Mouse (Mus musculus): ENCODE measurements at regions not wholly inside any gene's neighbourhood (a gene's known extent, or its start where the extent isn't known, plus 50 kb on each side); places are given as distances from the start of the nearest gene placed in this dataset.

- ATAC-seq (ENCODE audit: low FRiP score, low read depth): no peak
- H3K9ac ChIP-seq (ENCODE audit: low read depth, low read length, severe bottlenecking): no peak overlapping the region
- no peaks in the 10 kb centered on the region for H3K9me3 ChIP-seq (ENCODE audit: control insufficient read depth, low read length)
- no peak for DNase-seq (ENCODE audit: low spot score)
- TF ChIP-seq POLR2A (IDR thresholded peaks at IDR 0.05; ENCODE audit: borderline replicate concordance, extremely low read depth, insufficient read depth, insufficient read length): no peak
- WGBS: 61% methylated on average over 5 of the region's 5 CpGs
- no peak overlapping the region for H3K27ac ChIP-seq (replicated peaks; ENCODE audit: low read depth, low read length)
- H3K27me3 ChIP-seq (ENCODE audit: control insufficient read depth, insufficient read depth, low read length): no peaks in the 10 kb centered on the region
- H3K36me3 ChIP-seq (ENCODE audit: control insufficient read depth, insufficient read depth, low read length): no peaks in the 10 kb centered on the region
- peaks cover 3% of the 10 kb centered on the region for H3K4me1 ChIP-seq (ENCODE audit: control insufficient read depth, insufficient read depth, low read length)
- no peak overlapping the region for H3K4me2 ChIP-seq (replicated peaks; ENCODE audit: low read depth, low read length, severe bottlenecking)
- H3K4me3 ChIP-seq (replicated peaks; ENCODE audit: low read length): no peak overlapping the region
Observed at GRCm38 (mm10) chr4:87455863-87456578, 225.7 kb upstream of the Slc24a2 start.

- no peak for ATAC-seq (ENCODE audit: low FRiP score, low read depth)
- Histone ChIP-seq H3K9me3 (ENCODE audit: control insufficient read depth, low read length) (no peaks in the 10 kb centered on the region), H3K4me2 (replicated peaks; ENCODE audit: low read depth, low read length, severe bottlenecking) (no peak overlapping the region), H3K27ac (replicated peaks; ENCODE audit: low read depth, low read length) (no peak overlapping the region), H3K4me1 (ENCODE audit: control insufficient read depth, insufficient read depth, low read length) (0 out of 2 replicates have a peak, but pooled peaks cover 2% of the 10 kb centered on the region), H3K36me3 (ENCODE audit: control insufficient read depth, insufficient read depth, low read length) (no peaks in the 10 kb centered on the region), H3K4me3 (replicated peaks; ENCODE audit: low read length) (no peak overlapping the region), H3K9ac (ENCODE audit: low read depth, low read length, severe bottlenecking) (no peak overlapping the region), H3K27me3 (ENCODE audit: control insufficient read depth, insufficient read depth, low read length) (no peaks in the 10 kb centered on the region)
- TF ChIP-seq POLR2A (IDR thresholded peaks at IDR 0.05; ENCODE audit: borderline replicate concordance, extremely low read depth, insufficient read depth, insufficient read length): no peak
- WGBS: 71% methylated on average over 2 of the region's 2 CpGs
- DNase-seq (ENCODE audit: low spot score): no peak
Observed at GRCm38 (mm10) chr4:87452122-87452521, 221.8 kb upstream of the Slc24a2 start.

GRCm38 (mm10) chr4:87451251-87451650, 221.0 kb upstream of the Slc24a2 start:
- no peak for ATAC-seq (ENCODE audit: low FRiP score, low read depth)
- peak; percentile 18 for DNase-seq (ENCODE audit: low spot score)
- no peak for TF ChIP-seq POLR2A (IDR thresholded peaks at IDR 0.05; ENCODE audit: borderline replicate concordance, extremely low read depth, insufficient read depth, insufficient read length)
- H3K4me1 ChIP-seq (ENCODE audit: control insufficient read depth, insufficient read depth, low read length): 0 out of 2 replicates have a peak, but pooled peaks cover 2% of the 10 kb centered on the region
- no peak overlapping the region for H3K4me2 ChIP-seq (replicated peaks; ENCODE audit: low read depth, low read length, severe bottlenecking)
- H3K27ac ChIP-seq (replicated peaks; ENCODE audit: low read depth, low read length): no peak overlapping the region
- no peaks in the 10 kb centered on the region for H3K9me3 ChIP-seq (ENCODE audit: control insufficient read depth, low read length)
- no peak overlapping the region for H3K4me3 ChIP-seq (replicated peaks; ENCODE audit: low read length)
- H3K27me3 ChIP-seq (ENCODE audit: control insufficient read depth, insufficient read depth, low read length): no peaks in the 10 kb centered on the region
- WGBS: 9% methylated on average over 5 of the region's 5 CpGs
- no peak overlapping the region for H3K9ac ChIP-seq (ENCODE audit: low read depth, low read length, severe bottlenecking)
- no peaks in the 10 kb centered on the region for H3K36me3 ChIP-seq (ENCODE audit: control insufficient read depth, insufficient read depth, low read length)

GRCm38 (mm10) chr4:87448338-87448737, 218.1 kb upstream of the Slc24a2 start:
- TF ChIP-seq POLR2A (IDR thresholded peaks at IDR 0.05; ENCODE audit: borderline replicate concordance, extremely low read depth, insufficient read depth, insufficient read length): no peak
- Histone ChIP-seq H3K4me3 (replicated peaks; ENCODE audit: low read length) (no peak overlapping the region), H3K36me3 (ENCODE audit: control insufficient read depth, insufficient read depth, low read length) (no peaks in the 10 kb centered on the region), H3K4me2 (replicated peaks; ENCODE audit: low read depth, low read length, severe bottlenecking) (no peak overlapping the region), H3K4me1 (ENCODE audit: control insufficient read depth, insufficient read depth, low read length) (0 out of 2 replicates have a peak, but pooled peaks cover 2% of the 10 kb centered on the region), H3K9ac (ENCODE audit: low read depth, low read length, severe bottlenecking) (no peak overlapping the region), H3K9me3 (ENCODE audit: control insufficient read depth, low read length) (no peaks in the 10 kb centered on the region), H3K27ac (replicated peaks; ENCODE audit: low read depth, low read length) (no peak overlapping the region), H3K27me3 (ENCODE audit: control insufficient read depth, insufficient read depth, low read length) (no peaks in the 10 kb centered on the region)
- WGBS: 41% methylated on average over 4 of the region's 4 CpGs
- ATAC-seq (ENCODE audit: low FRiP score, low read depth): no peak
- DNase-seq (ENCODE audit: low spot score): no peak

- no peak overlapping the region for H3K27ac ChIP-seq (replicated peaks; ENCODE audit: low read depth, low read length)
- no peaks in the 10 kb centered on the region for H3K27me3 ChIP-seq (ENCODE audit: control insufficient read depth, insufficient read depth, low read length)
- H3K9me3 ChIP-seq (ENCODE audit: control insufficient read depth, low read length): no peaks in the 10 kb centered on the region
- no peak overlapping the region for H3K4me2 ChIP-seq (replicated peaks; ENCODE audit: low read depth, low read length, severe bottlenecking)
- 0 out of 2 replicates have a peak, but pooled peaks cover 2% of the 10 kb centered on the region for H3K4me1 ChIP-seq (ENCODE audit: control insufficient read depth, insufficient read depth, low read length)
- no peak for TF ChIP-seq POLR2A (IDR thresholded peaks at IDR 0.05; ENCODE audit: borderline replicate concordance, extremely low read depth, insufficient read depth, insufficient read length)
- DNase-seq (ENCODE audit: low spot score) (no peak), ATAC-seq (ENCODE audit: low FRiP score, low read depth) (no peak)
- H3K4me3 ChIP-seq (replicated peaks; ENCODE audit: low read length): no peak overlapping the region
- WGBS: 88% methylated on average over 3 of the region's 3 CpGs
- H3K36me3 ChIP-seq (ENCODE audit: control insufficient read depth, insufficient read depth, low read length): no peaks in the 10 kb centered on the region
- no peak overlapping the region for H3K9ac ChIP-seq (ENCODE audit: low read depth, low read length, severe bottlenecking)
Observed at GRCm38 (mm10) chr4:87446856-87447255, 216.6 kb upstream of the Slc24a2 start.

Data from limb, embryonic 14.5 days (tissue).